Mouse (Mus musculus): ENCODE measurements around the gene Plcl2.

The Plcl2 gene

GRCm38 (mm10) chr17:50735382-50735954, 226.3 kb downstream of the Plcl2 start:
- no peak for DNase-seq (ENCODE audit: low read depth, low spot score)

GRCm38 (mm10) chr17:50735955-50736533, 226.8 kb downstream of the Plcl2 start:
- no peak for DNase-seq (ENCODE audit: low read depth, low spot score)

- no peak for DNase-seq (ENCODE audit: low read depth, low spot score)
Measured at GRCm38 (mm10) chr17:50737068-50737467, 227.9 kb downstream of the Plcl2 start.
